Mouse (Mus musculus): Measurements from ENCODE around the gene Srpk2. TPM values are rescaled to one million over a fixed set of nuclear protein-coding genes. Genes with fewer than 3 reads are reported as not detected.

The Srpk2 gene
- polyA plus RNA-seq, 1 experiment from 2014 or later = 59.3 TPM

DNA sequence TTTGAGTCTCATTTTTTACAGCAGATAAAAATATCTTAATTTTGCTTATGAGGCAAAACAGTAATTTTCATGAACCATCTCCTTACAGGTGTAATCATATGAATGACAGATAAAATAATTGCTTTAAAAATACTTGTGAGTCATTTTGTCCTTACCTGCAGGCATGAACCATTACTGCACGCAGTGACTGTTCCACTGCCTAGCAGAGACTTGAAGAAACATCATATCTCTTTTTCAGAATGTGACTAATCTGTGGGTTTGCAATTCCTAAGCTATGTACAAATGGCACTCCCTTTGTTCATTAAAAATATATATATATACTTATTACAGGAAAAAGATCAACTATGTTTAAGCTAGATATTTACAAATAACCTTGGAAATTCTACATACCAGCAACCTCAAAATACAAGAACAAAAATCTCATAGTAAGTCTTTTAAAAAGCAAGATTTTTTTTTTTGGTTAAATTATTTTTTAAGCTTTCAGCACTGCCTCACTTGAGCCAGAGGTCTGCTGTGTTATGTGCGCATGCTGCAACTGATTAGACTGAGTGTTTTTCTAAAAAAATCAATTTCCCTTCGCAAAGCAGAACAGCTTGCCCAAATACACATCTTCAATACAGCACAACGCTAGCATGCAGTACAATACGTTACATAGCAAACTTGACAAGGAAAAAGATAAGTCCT lies 68.7 kb downstream of the Srpk2 start:
- Histone ChIP-seq H3K36me3 (ENCODE audit: control insufficient read depth, insufficient read depth, low read length) (no peaks in the 10 kb centered on the region), H3K9ac (ENCODE audit: low read length) (peak overlapping the region; percentile 35; the same call in 1 of the 2 replicates), H3K4me1 (ENCODE audit: control insufficient read depth, insufficient read depth, low read length) (no peaks in the 10 kb centered on the region), H3K9me3 (ENCODE audit: control insufficient read depth, low read length) (no peaks in the 10 kb centered on the region), H3K4me2 (ENCODE audit: low read depth) (peak overlapping the region; percentile 39), H3K4me3 (ENCODE audit: low read depth, low read length) (peak overlapping the region; percentile 31), H3K27ac (ENCODE audit: low read depth, low read length) (peak overlapping the region; percentile 27; the same call in 1 of the 2 replicates), H3K27me3 (ENCODE audit: control insufficient read depth, insufficient read depth, low read length) (no peaks in the 10 kb centered on the region)
- DNase-seq (ENCODE audit: low spot score) (no peak), ATAC-seq (ENCODE audit: insufficient read depth, low FRiP score, low TSS enrichment) (no peak)
- WGBS = 80% methylated on average over 5 of the region's 5 CpGs

DNA sequence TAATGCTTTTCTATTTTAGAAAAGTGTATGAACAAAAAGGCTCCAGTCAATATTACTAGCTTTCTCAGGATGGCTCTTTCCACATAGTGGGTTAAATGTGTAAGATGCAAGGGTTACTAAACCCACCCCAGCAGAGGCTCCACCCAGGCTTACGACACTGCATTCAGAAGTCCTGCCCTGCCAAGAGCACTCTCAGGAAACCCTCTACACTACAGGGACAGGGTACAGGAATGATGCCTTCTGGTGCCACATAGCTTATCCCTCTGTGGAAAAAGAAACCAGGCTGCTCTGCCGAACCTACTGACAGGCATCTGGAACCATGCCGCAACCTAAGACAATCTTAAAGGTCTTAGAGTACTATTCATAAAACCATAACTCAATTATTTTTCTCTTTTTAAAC lies 71.6 kb downstream of the Srpk2 start:
- Histone ChIP-seq H3K4me3 (ENCODE audit: low read depth, low read length) (no peak overlapping the region), H3K27ac (ENCODE audit: low read depth, low read length) (no peak overlapping the region), H3K9ac (ENCODE audit: low read length) (no peak overlapping the region), H3K36me3 (ENCODE audit: control insufficient read depth, insufficient read depth, low read length) (no peaks in the 10 kb centered on the region), H3K27me3 (ENCODE audit: control insufficient read depth, insufficient read depth, low read length) (no peaks in the 10 kb centered on the region), H3K9me3 (ENCODE audit: control insufficient read depth, low read length) (no peaks in the 10 kb centered on the region), H3K4me2 (ENCODE audit: low read depth) (no peak overlapping the region), H3K4me1 (ENCODE audit: control insufficient read depth, insufficient read depth, low read length) (no peaks in the 10 kb centered on the region)
- ATAC-seq (ENCODE audit: insufficient read depth, low FRiP score, low TSS enrichment) (no peak), DNase-seq (ENCODE audit: low spot score) (no peak)
- WGBS = 91% methylated on average over 3 of the region's 3 CpGs

DNA sequence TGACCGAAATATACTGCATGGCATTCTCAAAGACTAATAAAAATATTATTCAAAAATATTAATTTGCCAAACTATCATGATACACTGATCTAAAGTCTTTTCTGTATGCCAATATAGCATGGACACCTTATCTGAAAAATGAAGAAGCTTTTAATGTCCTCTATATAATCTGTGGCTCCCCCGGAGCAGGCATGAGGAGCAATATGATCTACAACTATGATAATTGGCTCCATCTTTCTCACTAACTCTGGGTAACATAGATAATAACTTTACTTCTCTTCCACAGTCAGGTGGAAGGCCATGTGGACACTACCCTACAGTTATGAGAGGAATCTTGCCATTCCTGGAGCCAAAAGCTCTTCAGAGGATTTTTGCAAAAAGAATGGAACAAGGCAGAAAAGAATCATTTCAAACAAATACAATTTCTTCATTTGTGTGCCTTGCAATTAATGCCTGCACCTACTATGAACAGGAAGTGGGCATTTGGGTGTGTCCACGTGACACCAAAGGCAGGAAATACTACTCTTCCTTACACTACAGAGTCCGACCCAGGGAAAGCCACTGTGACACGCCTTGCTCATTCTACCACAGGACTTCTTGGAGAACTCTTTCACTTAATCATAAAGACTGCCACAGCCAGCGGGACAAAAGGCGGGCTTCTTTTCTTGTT lies 80.2 kb downstream of the Srpk2 start:
- H3K4me2 ChIP-seq (ENCODE audit: low read depth) = no peak overlapping the region
- WGBS = 87% methylated on average over 7 of the region's 7 CpGs
- no peaks in the 10 kb centered on the region for H3K36me3 ChIP-seq (ENCODE audit: control insufficient read depth, insufficient read depth, low read length)
- no peaks in the 10 kb centered on the region for H3K27me3 ChIP-seq (ENCODE audit: control insufficient read depth, insufficient read depth, low read length)
- H3K27ac ChIP-seq (ENCODE audit: low read depth, low read length) = no peak overlapping the region
- no peak for ATAC-seq (ENCODE audit: insufficient read depth, low FRiP score, low TSS enrichment)
- no peaks in the 10 kb centered on the region for H3K9me3 ChIP-seq (ENCODE audit: control insufficient read depth, low read length)
- DNase-seq (ENCODE audit: low spot score) = no peak
- H3K4me1 ChIP-seq (ENCODE audit: control insufficient read depth, insufficient read depth, low read length) = no peaks in the 10 kb centered on the region
- H3K4me3 ChIP-seq (ENCODE audit: low read depth, low read length) = no peak overlapping the region
- no peak overlapping the region for H3K9ac ChIP-seq (ENCODE audit: low read length)

DNA sequence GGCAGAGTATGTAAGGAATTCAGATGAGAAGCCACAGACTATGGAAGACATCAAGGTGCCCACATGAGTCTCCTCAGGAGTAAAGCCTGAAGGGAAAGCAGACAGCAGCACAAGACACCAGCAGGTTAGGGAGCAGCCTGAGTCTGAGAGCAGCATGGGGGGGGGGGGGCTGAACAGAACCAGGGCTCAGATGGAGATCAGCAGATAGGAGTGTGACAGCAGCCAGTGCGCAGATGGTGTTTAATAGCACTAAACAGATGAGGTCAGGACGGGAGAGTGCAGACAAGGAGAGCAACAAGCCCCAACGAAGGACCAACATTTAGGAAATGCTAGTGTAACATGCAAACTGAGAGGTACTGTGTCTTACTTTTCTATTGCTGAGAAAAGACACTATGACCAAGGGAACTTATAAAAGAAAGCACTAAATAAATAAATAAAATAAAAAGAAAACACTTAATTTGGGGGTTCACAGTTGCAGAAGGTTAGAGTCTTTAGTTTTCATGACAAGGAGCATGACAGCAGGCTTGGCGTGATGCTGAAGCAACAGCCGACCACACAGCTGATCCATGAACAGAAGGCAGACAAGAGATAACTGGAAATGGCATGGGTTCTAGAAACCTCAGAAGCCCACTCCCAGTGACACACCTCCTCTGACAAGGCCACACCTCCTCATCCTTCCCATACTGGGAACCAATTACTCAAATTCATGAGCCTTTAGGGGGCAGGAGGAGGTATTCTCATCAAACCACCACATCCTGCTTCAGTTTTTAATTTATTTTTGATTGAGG lies 84.5 kb downstream of the Srpk2 start:
- Histone ChIP-seq H3K27ac (ENCODE audit: low read depth, low read length) (no peak overlapping the region), H3K4me2 (ENCODE audit: low read depth) (no peak overlapping the region), H3K4me3 (ENCODE audit: low read depth, low read length) (no peak overlapping the region), H3K9ac (ENCODE audit: low read length) (no peak overlapping the region), H3K9me3 (ENCODE audit: control insufficient read depth, low read length) (no peaks in the 10 kb centered on the region), H3K4me1 (ENCODE audit: control insufficient read depth, insufficient read depth, low read length) (no peaks in the 10 kb centered on the region), H3K36me3 (ENCODE audit: control insufficient read depth, insufficient read depth, low read length) (no peaks in the 10 kb centered on the region), H3K27me3 (ENCODE audit: control insufficient read depth, insufficient read depth, low read length) (no peaks in the 10 kb centered on the region)
- DNase-seq (ENCODE audit: low spot score) = no peak
- ATAC-seq (ENCODE audit: insufficient read depth, low FRiP score, low TSS enrichment) = no peak
- 71% methylated on average over 5 of the region's 5 CpGs for WGBS

DNA sequence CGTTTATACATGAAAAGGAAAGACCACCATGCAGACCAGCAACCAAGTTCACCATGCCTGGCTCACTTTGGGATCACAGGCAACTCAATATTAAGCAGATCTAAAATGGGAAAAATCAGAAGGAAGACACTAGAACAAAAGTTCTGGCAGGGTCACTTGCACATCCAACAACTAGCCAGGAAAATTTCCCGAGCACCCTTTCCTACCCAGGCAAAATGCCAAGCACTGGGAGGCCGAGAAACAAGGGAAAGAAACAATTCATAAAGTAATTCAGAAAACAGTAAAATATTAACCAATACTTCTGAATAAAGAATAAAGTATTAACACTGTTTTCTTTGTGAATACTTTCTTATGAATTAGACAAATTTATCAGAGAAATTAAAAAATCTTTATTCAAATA lies 85.2 kb downstream of the Srpk2 start:
- 93% methylated on average over 3 of the region's 3 CpGs for WGBS
- Histone ChIP-seq H3K27me3 (ENCODE audit: control insufficient read depth, insufficient read depth, low read length) (no peaks in the 10 kb centered on the region), H3K4me2 (ENCODE audit: low read depth) (no peak overlapping the region), H3K4me3 (ENCODE audit: low read depth, low read length) (no peak overlapping the region), H3K9ac (ENCODE audit: low read length) (no peak overlapping the region), H3K9me3 (ENCODE audit: control insufficient read depth, low read length) (no peaks in the 10 kb centered on the region), H3K36me3 (ENCODE audit: control insufficient read depth, insufficient read depth, low read length) (no peaks in the 10 kb centered on the region), H3K27ac (ENCODE audit: low read depth, low read length) (no peak overlapping the region), H3K4me1 (ENCODE audit: control insufficient read depth, insufficient read depth, low read length) (no peaks in the 10 kb centered on the region)
- DNase-seq (ENCODE audit: low spot score) (no peak), ATAC-seq (ENCODE audit: insufficient read depth, low FRiP score, low TSS enrichment) (no peak)

DNA sequence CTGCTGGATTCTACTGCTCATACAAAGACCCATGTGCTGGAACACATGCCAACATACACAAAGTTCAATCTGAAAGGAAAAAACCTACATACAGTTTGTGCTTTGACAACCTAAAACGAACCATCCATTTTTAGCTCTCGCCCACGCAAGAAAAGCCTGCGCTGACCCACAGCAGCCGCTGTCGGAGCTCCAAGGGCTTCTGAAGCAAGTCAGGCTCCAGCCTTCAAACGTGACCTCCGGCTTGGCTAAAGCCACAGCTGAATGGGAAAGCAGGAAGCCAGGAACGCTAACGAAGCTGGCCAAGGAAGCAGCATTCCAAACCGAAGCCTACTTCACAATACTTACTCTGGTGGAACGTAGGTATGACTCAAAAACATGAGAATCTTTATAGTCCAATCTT lies 85.9 kb downstream of the Srpk2 start:
- no peak overlapping the region for H3K4me3 ChIP-seq (ENCODE audit: low read depth, low read length)
- H3K9ac ChIP-seq (ENCODE audit: low read length) = no peak overlapping the region
- 0 out of 2 replicates have a peak overlapping the region, but pooled peaks have one; percentile 10 for H3K27ac ChIP-seq (ENCODE audit: low read depth, low read length)
- DNase-seq (ENCODE audit: low spot score) (no peak), ATAC-seq (ENCODE audit: insufficient read depth, low FRiP score, low TSS enrichment) (no peak)
- no peaks in the 10 kb centered on the region for H3K9me3 ChIP-seq (ENCODE audit: control insufficient read depth, low read length)
- no peaks in the 10 kb centered on the region for H3K4me1 ChIP-seq (ENCODE audit: control insufficient read depth, insufficient read depth, low read length)
- no peak overlapping the region for H3K4me2 ChIP-seq (ENCODE audit: low read depth)
- WGBS = 85% methylated on average over 12 of the region's 12 CpGs
- H3K27me3 ChIP-seq (ENCODE audit: control insufficient read depth, insufficient read depth, low read length) = no peaks in the 10 kb centered on the region
- H3K36me3 ChIP-seq (ENCODE audit: control insufficient read depth, insufficient read depth, low read length) = no peaks in the 10 kb centered on the region

DNA sequence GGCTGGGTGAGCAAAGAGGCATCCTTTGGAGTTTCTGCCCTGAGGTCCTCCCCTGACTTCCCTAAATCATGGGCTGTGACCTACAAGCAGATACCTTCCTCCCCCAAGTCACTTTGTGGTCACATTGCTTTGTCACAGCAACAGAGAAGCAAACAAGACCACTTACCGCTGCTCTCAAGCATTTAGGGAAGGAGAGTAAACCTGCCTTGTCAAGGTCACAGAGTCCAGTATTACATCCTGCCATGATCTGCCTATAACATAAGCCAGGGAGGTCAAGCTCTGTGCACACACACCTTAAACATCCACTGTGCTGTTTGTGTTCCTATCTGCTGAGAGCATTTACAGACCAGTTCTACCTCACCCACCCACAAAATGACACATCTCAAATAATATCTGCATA lies 86.4 kb downstream of the Srpk2 start:
- H3K27ac ChIP-seq (ENCODE audit: low read depth, low read length) = no peak overlapping the region
- H3K4me1 ChIP-seq (ENCODE audit: control insufficient read depth, insufficient read depth, low read length) = no peaks in the 10 kb centered on the region
- no peak overlapping the region for H3K4me3 ChIP-seq (ENCODE audit: low read depth, low read length)
- H3K9ac ChIP-seq (ENCODE audit: low read length) = no peak overlapping the region
- H3K4me2 ChIP-seq (ENCODE audit: low read depth) = no peak overlapping the region
- H3K27me3 ChIP-seq (ENCODE audit: control insufficient read depth, insufficient read depth, low read length) = no peaks in the 10 kb centered on the region
- no peaks in the 10 kb centered on the region for H3K9me3 ChIP-seq (ENCODE audit: control insufficient read depth, low read length)
- 89% methylated on average over 1 of the region's 1 CpGs for WGBS
- ATAC-seq (ENCODE audit: insufficient read depth, low FRiP score, low TSS enrichment) (no peak), DNase-seq (ENCODE audit: low spot score) (no peak)
- no peaks in the 10 kb centered on the region for H3K36me3 ChIP-seq (ENCODE audit: control insufficient read depth, insufficient read depth, low read length)

DNA sequence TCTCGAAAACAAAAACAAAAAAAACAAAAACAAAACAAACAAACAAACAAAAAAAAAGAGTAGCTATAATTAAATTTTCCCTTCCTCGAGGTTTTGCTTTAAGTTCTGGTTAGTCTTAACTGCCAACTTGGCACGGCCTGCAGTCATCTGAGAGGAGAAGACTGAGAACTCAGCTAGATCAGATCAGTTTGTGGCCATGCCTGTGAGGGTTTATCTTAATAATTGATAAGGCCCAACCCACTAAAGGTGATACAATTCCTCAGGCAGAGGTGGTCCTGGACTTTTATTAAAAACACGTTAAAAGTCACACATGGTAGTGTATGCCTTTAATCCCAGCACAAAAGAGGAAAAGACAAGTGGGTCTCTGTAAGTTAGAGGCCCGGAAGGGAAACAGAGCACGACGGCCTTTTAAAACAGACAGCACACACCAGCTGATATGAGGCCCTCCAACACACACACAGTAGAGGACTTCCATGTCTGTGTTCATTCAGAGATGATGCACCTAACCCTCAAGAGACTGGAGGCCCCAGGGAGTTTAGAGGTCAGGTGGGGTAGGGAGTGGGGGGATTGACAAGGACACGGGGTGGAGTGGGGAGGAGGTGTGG lies 87.1 kb downstream of the Srpk2 start:
- Histone ChIP-seq H3K9ac (ENCODE audit: low read length) (no peak overlapping the region), H3K9me3 (ENCODE audit: control insufficient read depth, low read length) (no peaks in the 10 kb centered on the region), H3K4me3 (ENCODE audit: low read depth, low read length) (no peak overlapping the region), H3K27me3 (ENCODE audit: control insufficient read depth, insufficient read depth, low read length) (no peaks in the 10 kb centered on the region), H3K36me3 (ENCODE audit: control insufficient read depth, insufficient read depth, low read length) (no peaks in the 10 kb centered on the region), H3K27ac (ENCODE audit: low read depth, low read length) (no peak overlapping the region), H3K4me1 (ENCODE audit: control insufficient read depth, insufficient read depth, low read length) (no peaks in the 10 kb centered on the region), H3K4me2 (ENCODE audit: low read depth) (no peak overlapping the region)
- ATAC-seq (ENCODE audit: insufficient read depth, low FRiP score, low TSS enrichment) (no peak), DNase-seq (ENCODE audit: low spot score) (no peak)
- 91% methylated on average over 8 of the region's 8 CpGs for WGBS

Measured in neural tube, embryonic 11.5 days (tissue).